Mouse (Mus musculus) testis, adult 2 months (tissue): ENCODE results near the gene Podxl2. TPM values are rescaled to one million over a fixed set of nuclear protein-coding genes. Genes with fewer than 3 reads are reported as not detected.

Source experiments
- H3K27ac ChIP-seq: fragments of 200-500 bp; 2 replicates; pipeline ENCODE4 v1.5.1; 2012; ENCODE audit warnings: low read depth, low read length; ENCODE audit not compliant: control insufficient read depth, insufficient read depth
- H3K27me3 ChIP-seq: fragments of 200-500 bp; 2 replicates; pipeline ENCODE4 v1.6.1; 2012; ENCODE audit warnings: mild to moderate bottlenecking, low read length, moderate library complexity; ENCODE audit not compliant: control insufficient read depth, insufficient read depth
- H3K36me3 ChIP-seq: fragments of 200-500 bp; 2 replicates; pipeline ENCODE4 v1.6.1; 2012; ENCODE audit warnings: mild to moderate bottlenecking, low read length; ENCODE audit not compliant: control insufficient read depth, insufficient read depth
- H3K4me1 ChIP-seq: fragments of 200-500 bp; 2 replicates; pipeline ENCODE4 v1.6.1; 2012; ENCODE audit warnings: low read length; ENCODE audit not compliant: control insufficient read depth, insufficient read depth
- H3K4me3 ChIP-seq: fragments of 200-500 bp; 2 replicates; pipeline ENCODE4 v1.5.1; 2012; ENCODE audit warnings: low read depth, mild to moderate bottlenecking, low read length, moderate library complexity, mixed read lengths; ENCODE audit not compliant: control insufficient read depth
- CTCF ChIP-seq: fragments of 200-500 bp; IDR thresholded peaks from 2 replicates; pipeline ENCODE4 v1.5.1; 2012; ENCODE audit warnings: low read depth, mild to moderate bottlenecking, inconsistent platforms, low read length, moderate library complexity; ENCODE audit not compliant: control insufficient read depth, insufficient read depth, insufficient replicate concordance
- POLR2A ChIP-seq: fragments of 200-500 bp; IDR thresholded peaks from 2 replicates; pipeline ENCODE4 v1.6.1; 2012; ENCODE audit warnings: low read depth, mild to moderate bottlenecking, inconsistent platforms, low read length, moderate library complexity; ENCODE audit not compliant: control insufficient read depth
- polyA plus RNA-seq: library from polyadenylated mRNA; depleted of rRNA; stranded (reverse); fragments of >200 nt; gene quantifications from 2 replicates; pipeline ENCODE4 v1.2.3, GENCODE M21; 2012

Gene Podxl2
- polyA plus RNA-seq, 1 experiment = 21.3 TPM

- Histone ChIP-seq H3K27ac (no peak overlapping the region), H3K27me3 (no peaks in the 10 kb centered on the region), H3K4me1 (peaks cover 21% of the 10 kb centered on the region), H3K36me3 (no peaks in the 10 kb centered on the region), H3K4me3 (no peak overlapping the region)
- TF ChIP-seq CTCF (no peak), POLR2A (no peak)
Observed at GRCm38 (mm10) chr6:88844901-88845565, 29.8 kb downstream of the Podxl2 start.

GRCm38 (mm10) chr6:88843781-88844725 is 30.8 kb downstream of the Podxl2 start:
- TF ChIP-seq CTCF (no peak), POLR2A (no peak)
- Histone ChIP-seq H3K27me3 (no peaks in the 10 kb centered on the region), H3K36me3 (no peaks in the 10 kb centered on the region), H3K4me1 (peaks cover 21% of the 10 kb centered on the region), H3K27ac (no peak overlapping the region), H3K4me3 (peak overlapping the region; percentile 90)

GRCm38 (mm10) chr6:88843241-88843640 is 31.6 kb downstream of the Podxl2 start:
- H3K27ac ChIP-seq = no peak overlapping the region
- peaks cover 21% of the 10 kb centered on the region for H3K4me1 ChIP-seq
- TF ChIP-seq POLR2A = no peak
- TF ChIP-seq CTCF = no peak
- H3K36me3 ChIP-seq = no peaks in the 10 kb centered on the region
- peak overlapping the region; percentile 90 for H3K4me3 ChIP-seq
- H3K27me3 ChIP-seq = no peaks in the 10 kb centered on the region

- Histone ChIP-seq H3K4me1 (peaks cover 21% of the 10 kb centered on the region), H3K36me3 (no peaks in the 10 kb centered on the region), H3K4me3 (peak overlapping the region; percentile 90), H3K27ac (peak overlapping the region; percentile 79), H3K27me3 (no peaks in the 10 kb centered on the region)
- TF ChIP-seq CTCF (no peak), POLR2A (no peak)
Observed at GRCm38 (mm10) chr6:88842731-88843151, 32.1 kb downstream of the Podxl2 start.

GRCm38 (mm10) chr6:88841781-88842689 is 32.8 kb downstream of the Podxl2 start, which contains the start of gene Abtb1:
Gene Abtb1 (minus strand): TSS chr6:88841984.
- H3K27me3 ChIP-seq = no peaks in the 10 kb centered on the region
- H3K27ac ChIP-seq = peak within 1 kb of the TSS; percentile 79
- TF ChIP-seq POLR2A (peak; percentile 25; the same call in 1 of the 2 replicates), CTCF (peak; percentile 34; the same call in 1 of the 2 replicates)
- peak within 1 kb of the TSS; percentile 90 for H3K4me3 ChIP-seq
- H3K4me1 ChIP-seq = peaks cover 21% of the 10 kb centered on the region
- no peaks in the 10 kb centered on the region for H3K36me3 ChIP-seq

- peaks cover 21% of the 10 kb centered on the region for H3K4me1 ChIP-seq
- TF ChIP-seq CTCF (no peak), POLR2A (no peak)
- peak overlapping the region; percentile 79 for H3K27ac ChIP-seq
- no peaks in the 10 kb centered on the region for H3K36me3 ChIP-seq
- no peaks in the 10 kb centered on the region for H3K27me3 ChIP-seq
- H3K4me3 ChIP-seq = peak overlapping the region; percentile 90
Observed at GRCm38 (mm10) chr6:88841514-88841780, 33.4 kb downstream of the Podxl2 start.
